Mouse (Mus musculus): ENCODE results near the gene Daam1.

Daam1 gene

GRCm38 (mm10) chr12:71899566-71899965, 68.7 kb downstream of the Daam1 start:
- DNase-seq, result no peak

GRCm38 (mm10) chr12:71901211-71901610, 70.3 kb downstream of the Daam1 start:
- DNase-seq, result no peak

GRCm38 (mm10) chr12:71901859-71902258, 71.0 kb downstream of the Daam1 start:
- DNase-seq, result no peak

- DNase-seq, result no peak
Measured at GRCm38 (mm10) chr12:71902317-71902716, 71.4 kb downstream of the Daam1 start.

GRCm38 (mm10) chr12:71903218-71903617, 72.3 kb downstream of the Daam1 start:
- DNase-seq, result no peak

- no peak for DNase-seq
Measured at GRCm38 (mm10) chr12:71904310-71904709, 73.4 kb downstream of the Daam1 start.

GRCm38 (mm10) chr12:71904926-71905325, 74.0 kb downstream of the Daam1 start:
- no peak for DNase-seq

GRCm38 (mm10) chr12:71905640-71906320, 74.9 kb downstream of the Daam1 start:
- peak; percentile 95 for DNase-seq

- DNase-seq, result peak; percentile 94
Measured at GRCm38 (mm10) chr12:71906582-71907267, 75.8 kb downstream of the Daam1 start.

- DNase-seq, result no peak
Measured at GRCm38 (mm10) chr12:71908984-71909383, 78.1 kb downstream of the Daam1 start.

GRCm38 (mm10) chr12:71910246-71910645, 79.4 kb downstream of the Daam1 start:
- DNase-seq, result no peak

- DNase-seq, result no peak
Measured at GRCm38 (mm10) chr12:71912262-71912661, 81.4 kb downstream of the Daam1 start.

GRCm38 (mm10) chr12:71919156-71919555, 88.3 kb downstream of the Daam1 start:
- DNase-seq, result peak; percentile 92

GRCm38 (mm10) chr12:71919962-71920361, 89.1 kb downstream of the Daam1 start:
- DNase-seq, result no peak

GRCm38 (mm10) chr12:71922827-71923381, 92.0 kb downstream of the Daam1 start:
- DNase-seq, result no peak

GRCm38 (mm10) chr12:71924978-71925529, 94.2 kb downstream of the Daam1 start:
- no peak for DNase-seq

GRCm38 (mm10) chr12:71925990-71926700, 95.3 kb downstream of the Daam1 start:
- no peak for DNase-seq

GRCm38 (mm10) chr12:71928092-71928491, 97.2 kb downstream of the Daam1 start:
- no peak for DNase-seq

- no peak for DNase-seq
Measured at GRCm38 (mm10) chr12:71929876-71930275, 99.0 kb downstream of the Daam1 start.

- DNase-seq, result no peak
Measured at GRCm38 (mm10) chr12:71932433-71933386, 101.8 kb downstream of the Daam1 start.

GRCm38 (mm10) chr12:71933989-71934645, 103.2 kb downstream of the Daam1 start:
- no peak for DNase-seq
